Mouse (Mus musculus): ENCODE data around the gene Dntt. TPM values are rescaled to one million over a fixed set of nuclear protein-coding genes. Genes with fewer than 3 reads are reported as not detected.

Dntt gene
- polyA plus RNA-seq, 1 experiment from 2014 or later: not detected

GRCm38 (mm10) chr19:41020537-41020936 is 8.5 kb upstream of the Dntt start:
- H3K9me3 ChIP-seq (ENCODE audit: control insufficient read depth, low read length): no peaks in the 10 kb centered on the region
- H3K27ac ChIP-seq (ENCODE audit: low read length): no peak overlapping the region
- H3K27me3 ChIP-seq (replicated peaks; ENCODE audit: control insufficient read depth, insufficient read depth, low read length): no peaks in the 10 kb centered on the region
- H3K36me3 ChIP-seq (ENCODE audit: control insufficient read depth, insufficient read depth, low read length): no peaks in the 10 kb centered on the region
- H3K4me1 ChIP-seq (ENCODE audit: control insufficient read depth, insufficient read depth, low read length): 0 out of 2 replicates have a peak, but pooled peaks cover 3% of the 10 kb centered on the region
- no peak for ATAC-seq
- WGBS: 57% methylated on average over 3 of the region's 3 CpGs
- H3K4me3 ChIP-seq (ENCODE audit: low read length): no peak overlapping the region
- H3K4me2 ChIP-seq (ENCODE audit: low read depth, low read length): no peak overlapping the region
- H3K9ac ChIP-seq (ENCODE audit: low read depth, low read length): no peak overlapping the region

- Histone ChIP-seq H3K9ac (ENCODE audit: low read depth, low read length) (no peak overlapping the region), H3K4me2 (ENCODE audit: low read depth, low read length) (no peak overlapping the region), H3K4me3 (ENCODE audit: low read length) (no peak overlapping the region), H3K9me3 (ENCODE audit: control insufficient read depth, low read length) (no peaks in the 10 kb centered on the region), H3K27ac (ENCODE audit: low read length) (no peak overlapping the region), H3K36me3 (ENCODE audit: control insufficient read depth, insufficient read depth, low read length) (no peaks in the 10 kb centered on the region), H3K27me3 (replicated peaks; ENCODE audit: control insufficient read depth, insufficient read depth, low read length) (no peaks in the 10 kb centered on the region), H3K4me1 (ENCODE audit: control insufficient read depth, insufficient read depth, low read length) (no peaks in the 10 kb centered on the region)
- no peak for ATAC-seq
- WGBS: 81% methylated on average over 4 of the region's 4 CpGs
Measured at GRCm38 (mm10) chr19:41022244-41022643, 6.8 kb upstream of the Dntt start.

GRCm38 (mm10) chr19:41026551-41026950 is 2.5 kb upstream of the Dntt start:
- no peak for ATAC-seq
- Histone ChIP-seq H3K36me3 (ENCODE audit: control insufficient read depth, insufficient read depth, low read length) (no peaks in the 10 kb centered on the region), H3K4me2 (ENCODE audit: low read depth, low read length) (no peak overlapping the region), H3K4me1 (ENCODE audit: control insufficient read depth, insufficient read depth, low read length) (no peaks in the 10 kb centered on the region), H3K27ac (ENCODE audit: low read length) (no peak overlapping the region), H3K9me3 (ENCODE audit: control insufficient read depth, low read length) (no peaks in the 10 kb centered on the region), H3K4me3 (ENCODE audit: low read length) (no peak overlapping the region), H3K27me3 (replicated peaks; ENCODE audit: control insufficient read depth, insufficient read depth, low read length) (no peaks in the 10 kb centered on the region), H3K9ac (ENCODE audit: low read depth, low read length) (no peak overlapping the region)
- WGBS: 81% methylated on average over 8 of the region's 8 CpGs

GRCm38 (mm10) chr19:41027024-41027423 is 2.1 kb upstream of the Dntt start:
- Histone ChIP-seq H3K27me3 (replicated peaks; ENCODE audit: control insufficient read depth, insufficient read depth, low read length) (no peaks in the 10 kb centered on the region), H3K4me2 (ENCODE audit: low read depth, low read length) (no peak overlapping the region), H3K4me1 (ENCODE audit: control insufficient read depth, insufficient read depth, low read length) (no peaks in the 10 kb centered on the region), H3K9ac (ENCODE audit: low read depth, low read length) (no peak overlapping the region), H3K27ac (ENCODE audit: low read length) (no peak overlapping the region), H3K36me3 (ENCODE audit: control insufficient read depth, insufficient read depth, low read length) (no peaks in the 10 kb centered on the region), H3K4me3 (ENCODE audit: low read length) (no peak overlapping the region), H3K9me3 (ENCODE audit: control insufficient read depth, low read length) (no peaks in the 10 kb centered on the region)
- WGBS: 88% methylated on average over 5 of the region's 5 CpGs
- no peak for ATAC-seq

- Histone ChIP-seq H3K36me3 (ENCODE audit: control insufficient read depth, insufficient read depth, low read length) (no peaks in the 10 kb centered on the region), H3K27me3 (replicated peaks; ENCODE audit: control insufficient read depth, insufficient read depth, low read length) (no peaks in the 10 kb centered on the region), H3K4me3 (ENCODE audit: low read length) (no peak overlapping the region), H3K9me3 (ENCODE audit: control insufficient read depth, low read length) (no peaks in the 10 kb centered on the region), H3K27ac (ENCODE audit: low read length) (no peak overlapping the region), H3K4me1 (ENCODE audit: control insufficient read depth, insufficient read depth, low read length) (no peaks in the 10 kb centered on the region), H3K4me2 (ENCODE audit: low read depth, low read length) (no peak overlapping the region), H3K9ac (ENCODE audit: low read depth, low read length) (no peak overlapping the region)
- no peak for ATAC-seq
- 92% methylated on average over 9 of the region's 9 CpGs for WGBS
Measured at GRCm38 (mm10) chr19:41027601-41028000, 1.5 kb upstream of the Dntt start.

- WGBS: 77% methylated on average over 6 of the region's 6 CpGs
- Histone ChIP-seq H3K4me1 (ENCODE audit: control insufficient read depth, insufficient read depth, low read length) (no peaks in the 10 kb centered on the region), H3K9me3 (ENCODE audit: control insufficient read depth, low read length) (no peaks in the 10 kb centered on the region), H3K36me3 (ENCODE audit: control insufficient read depth, insufficient read depth, low read length) (no peaks in the 10 kb centered on the region), H3K27ac (ENCODE audit: low read length) (no peak overlapping the region), H3K9ac (ENCODE audit: low read depth, low read length) (no peak overlapping the region), H3K4me3 (ENCODE audit: low read length) (no peak overlapping the region), H3K4me2 (ENCODE audit: low read depth, low read length) (no peak overlapping the region), H3K27me3 (replicated peaks; ENCODE audit: control insufficient read depth, insufficient read depth, low read length) (no peaks in the 10 kb centered on the region)
- ATAC-seq: no peak
Measured at GRCm38 (mm10) chr19:41030161-41030560, 1.1 kb downstream of the Dntt start.

GRCm38 (mm10) chr19:41031009-41031408 is 1.9 kb downstream of the Dntt start:
- H3K36me3 ChIP-seq (ENCODE audit: control insufficient read depth, insufficient read depth, low read length): no peaks in the 10 kb centered on the region
- H3K9me3 ChIP-seq (ENCODE audit: control insufficient read depth, low read length): no peaks in the 10 kb centered on the region
- H3K9ac ChIP-seq (ENCODE audit: low read depth, low read length): no peak overlapping the region
- H3K4me3 ChIP-seq (ENCODE audit: low read length): no peak overlapping the region
- H3K4me1 ChIP-seq (ENCODE audit: control insufficient read depth, insufficient read depth, low read length): no peaks in the 10 kb centered on the region
- H3K27me3 ChIP-seq (replicated peaks; ENCODE audit: control insufficient read depth, insufficient read depth, low read length): no peaks in the 10 kb centered on the region
- ATAC-seq: no peak
- H3K4me2 ChIP-seq (ENCODE audit: low read depth, low read length): no peak overlapping the region
- WGBS: 62% methylated on average over 11 of the region's 11 CpGs
- no peak overlapping the region for H3K27ac ChIP-seq (ENCODE audit: low read length)

- Histone ChIP-seq H3K27ac (ENCODE audit: low read length) (no peak overlapping the region), H3K9ac (ENCODE audit: low read depth, low read length) (no peak overlapping the region), H3K4me1 (ENCODE audit: control insufficient read depth, insufficient read depth, low read length) (no peaks in the 10 kb centered on the region), H3K9me3 (ENCODE audit: control insufficient read depth, low read length) (no peaks in the 10 kb centered on the region), H3K4me3 (ENCODE audit: low read length) (no peak overlapping the region), H3K36me3 (ENCODE audit: control insufficient read depth, insufficient read depth, low read length) (no peaks in the 10 kb centered on the region), H3K4me2 (ENCODE audit: low read depth, low read length) (no peak overlapping the region), H3K27me3 (replicated peaks; ENCODE audit: control insufficient read depth, insufficient read depth, low read length) (no peaks in the 10 kb centered on the region)
- WGBS: 77% methylated on average over 6 of the region's 6 CpGs
- ATAC-seq: no peak
Measured at GRCm38 (mm10) chr19:41031869-41032268, 2.8 kb downstream of the Dntt start.

GRCm38 (mm10) chr19:41035809-41036551 is 6.9 kb downstream of the Dntt start:
- no peak overlapping the region for H3K4me2 ChIP-seq (ENCODE audit: low read depth, low read length)
- H3K9ac ChIP-seq (ENCODE audit: low read depth, low read length): no peak overlapping the region
- H3K36me3 ChIP-seq (ENCODE audit: control insufficient read depth, insufficient read depth, low read length): no peaks in the 10 kb centered on the region
- no peaks in the 10 kb centered on the region for H3K9me3 ChIP-seq (ENCODE audit: control insufficient read depth, low read length)
- H3K27ac ChIP-seq (ENCODE audit: low read length): no peak overlapping the region
- H3K27me3 ChIP-seq (replicated peaks; ENCODE audit: control insufficient read depth, insufficient read depth, low read length): no peaks in the 10 kb centered on the region
- no peak for ATAC-seq
- no peak overlapping the region for H3K4me3 ChIP-seq (ENCODE audit: low read length)
- WGBS: 67% methylated on average over 4 of the region's 4 CpGs
- H3K4me1 ChIP-seq (ENCODE audit: control insufficient read depth, insufficient read depth, low read length): no peaks in the 10 kb centered on the region

GRCm38 (mm10) chr19:41039110-41039509 is 10.0 kb downstream of the Dntt start:
- Histone ChIP-seq H3K4me1 (ENCODE audit: control insufficient read depth, insufficient read depth, low read length) (no peaks in the 10 kb centered on the region), H3K4me3 (ENCODE audit: low read length) (no peak overlapping the region), H3K36me3 (ENCODE audit: control insufficient read depth, insufficient read depth, low read length) (no peaks in the 10 kb centered on the region), H3K4me2 (ENCODE audit: low read depth, low read length) (no peak overlapping the region), H3K27ac (ENCODE audit: low read length) (no peak overlapping the region), H3K9me3 (ENCODE audit: control insufficient read depth, low read length) (no peaks in the 10 kb centered on the region; the same call in 1 of the 2 replicates), H3K9ac (ENCODE audit: low read depth, low read length) (no peak overlapping the region), H3K27me3 (replicated peaks; ENCODE audit: control insufficient read depth, insufficient read depth, low read length) (no peaks in the 10 kb centered on the region)
- no peak for ATAC-seq
- WGBS: 63% methylated on average over 7 of the region's 7 CpGs
